Mouse (Mus musculus) kidney, embryonic 16.5 days (tissue): ENCODE data around the gene Map4k5. TPM values are rescaled to one million over a fixed set of nuclear protein-coding genes. Genes with fewer than 3 reads are reported as not detected.

Experiments
- ATAC-seq: fragments of 200-750 bp; cut with Nextera tagmentation; 2 replicates; pipeline ENCODE4 v1.8.0; 2017; ENCODE audit warnings: moderate TSS enrichment; ENCODE audit not compliant: low FRiP score, low TSS enrichment
- H3K27ac ChIP-seq: fragments of 300-500 bp; sonication (generic); 2 replicates; pipeline ENCODE4 v1.5.1; 2014; ENCODE audit warnings: low read length
- H3K27me3 ChIP-seq: fragments of 300-500 bp; sonication (generic); 2 replicates; pipeline ENCODE4 v1.6.1; 2014; ENCODE audit warnings: low read length, control low read depth, mixed read lengths; ENCODE audit not compliant: insufficient read depth
- H3K36me3 ChIP-seq: fragments of 300-500 bp; sonication (generic); 2 replicates; pipeline ENCODE4 v1.6.1; 2014; ENCODE audit warnings: low read length, control low read depth, mixed read lengths; ENCODE audit not compliant: insufficient read depth
- H3K4me1 ChIP-seq: fragments of 300-500 bp; sonication (generic); 2 replicates; pipeline ENCODE4 v1.6.1; 2014; ENCODE audit warnings: low read length, control low read depth, mixed read lengths; ENCODE audit not compliant: insufficient read depth
- H3K4me2 ChIP-seq: fragments of 300-500 bp; sonication (generic); replicated peaks from 2 replicates; pipeline ENCODE4 v1.6.1; 2014; ENCODE audit warnings: low read depth, low read length
- H3K4me3 ChIP-seq: fragments of 300-500 bp; sonication (generic); 2 replicates; pipeline ENCODE4 v1.5.1; 2014; ENCODE audit warnings: mild to moderate bottlenecking, low read length
- H3K9ac ChIP-seq: fragments of 300-500 bp; sonication (generic); replicated peaks from 2 replicates; pipeline ENCODE4 v1.6.1; 2014; ENCODE audit warnings: low read length
- H3K9me3 ChIP-seq: fragments of 300-500 bp; sonication (generic); 2 replicates; pipeline ENCODE4 v1.6.1; 2016; ENCODE audit warnings: low read length, control low read depth
- WGBS: fragments of 180-500 bp; shearing (Covaris S2); extraction: QIAGEN DNeasy Blood & Tissue Kit; methylation state at CpG from one replicate; pipeline ENCODE4 v1.1.7; 2014; 5-methylcytosine and 5-hydroxymethylcytosine counted together
- polyA plus RNA-seq: library from polyadenylated mRNA; unstranded; fragments of >200 nt; fragmentation: Nextera tagmentation; extraction: Ambion mirVana; gene quantifications from 2 replicates; pipeline ENCODE4 v1.2.1, GENCODE M21; 2015

The Map4k5 gene
- polyA plus RNA-seq, 1 experiment from 2014 or later = 31.5 TPM

- WGBS = 38% methylated on average over 6 of the region's 6 CpGs
- H3K36me3 ChIP-seq = 0 out of 2 replicates have a peak, but pooled peaks cover 2% of the 10 kb centered on the region
- H3K9me3 ChIP-seq = no peaks in the 10 kb centered on the region
- H3K9ac ChIP-seq = peak overlapping the region; percentile 59
- peak overlapping the region; percentile 73; the same call in 1 of the 2 replicates for H3K27ac ChIP-seq
- no peaks in the 10 kb centered on the region for H3K27me3 ChIP-seq
- H3K4me2 ChIP-seq = peak overlapping the region; percentile 66
- H3K4me3 ChIP-seq = peak overlapping the region; percentile 44
- ATAC-seq = no peak
- peaks cover 48% of the 10 kb centered on the region for H3K4me1 ChIP-seq
Measured at GRCm38 (mm10) chr12:69890051-69890450, 2.9 kb downstream of the Map4k5 start.

DNA sequence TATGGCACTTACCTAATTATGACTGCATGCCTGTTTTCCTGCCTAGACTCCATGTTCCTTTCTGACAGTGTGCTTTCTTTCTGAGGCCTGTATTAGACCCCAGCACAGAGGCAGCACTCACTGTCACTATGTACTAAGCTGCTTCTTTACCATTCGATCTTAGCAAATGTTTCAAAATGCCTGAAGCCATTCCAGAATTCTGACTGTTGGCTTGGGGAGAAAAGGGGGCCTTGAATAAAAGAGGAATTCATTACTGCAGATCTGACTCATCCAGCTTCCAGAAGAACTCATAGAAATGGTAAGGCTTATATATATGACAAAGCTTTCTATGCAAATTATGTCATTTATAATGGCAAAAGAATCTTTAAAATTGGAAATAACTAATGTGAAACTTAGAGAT is 4.7 kb downstream of the Map4k5 start:
- Histone ChIP-seq H3K4me3 (no peak overlapping the region), H3K9me3 (no peaks in the 10 kb centered on the region), H3K36me3 (0 out of 2 replicates have a peak, but pooled peaks cover 2% of the 10 kb centered on the region), H3K4me1 (peaks cover 51% of the 10 kb centered on the region), H3K4me2 (no peak overlapping the region), H3K9ac (no peak overlapping the region), H3K27me3 (no peaks in the 10 kb centered on the region), H3K27ac (no peak overlapping the region)
- no peak for ATAC-seq
- WGBS = 50% methylated on average over 1 of the region's 1 CpGs

- Histone ChIP-seq H3K36me3 (0 out of 2 replicates have a peak, but pooled peaks cover 2% of the 10 kb centered on the region), H3K4me2 (no peak overlapping the region), H3K4me3 (no peak overlapping the region), H3K27ac (no peak overlapping the region), H3K4me1 (peaks cover 49% of the 10 kb centered on the region), H3K27me3 (no peaks in the 10 kb centered on the region), H3K9me3 (no peaks in the 10 kb centered on the region), H3K9ac (no peak overlapping the region)
- no peak for ATAC-seq
- WGBS = 60% methylated on average over 6 of the region's 6 CpGs
Measured at GRCm38 (mm10) chr12:69887776-69888175, 5.2 kb downstream of the Map4k5 start.

DNA sequence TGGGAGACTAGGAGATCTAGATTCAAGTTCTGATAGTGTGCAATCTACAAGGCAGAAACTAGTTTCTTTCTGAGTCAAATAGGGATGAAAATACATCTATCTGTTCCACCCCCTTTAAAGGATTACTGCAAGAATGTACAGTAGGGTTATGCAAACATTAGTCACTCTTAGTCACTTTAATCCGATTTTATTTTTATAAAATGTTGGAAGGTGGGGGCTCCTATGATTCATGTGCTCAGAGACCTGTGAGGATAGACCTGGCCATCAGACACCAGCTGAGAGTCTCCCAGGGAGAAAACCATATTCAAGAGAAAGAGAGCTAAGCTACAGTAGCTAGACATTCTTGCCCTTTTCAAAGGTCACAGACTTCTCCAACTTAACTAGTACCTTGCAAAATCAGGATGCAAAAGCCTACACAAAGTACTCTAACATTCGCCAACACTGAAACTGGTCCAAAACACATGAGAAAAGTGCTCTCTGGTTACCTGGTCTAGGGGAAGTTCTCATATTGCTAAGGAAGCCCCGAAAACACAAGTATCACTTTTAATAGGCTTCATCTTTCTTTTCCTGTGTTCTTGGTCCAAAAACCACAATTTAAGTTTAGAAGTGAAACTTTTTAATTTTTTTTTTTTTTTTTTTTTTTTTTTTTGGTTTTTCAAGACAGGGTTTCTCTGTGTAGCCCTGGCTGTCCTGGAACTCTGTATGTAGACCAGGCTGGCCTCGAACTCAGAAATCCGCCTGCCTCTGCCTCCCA is 7.7 kb downstream of the Map4k5 start:
- Histone ChIP-seq H3K27ac (no peak overlapping the region), H3K4me3 (no peak overlapping the region), H3K27me3 (no peaks in the 10 kb centered on the region), H3K9ac (no peak overlapping the region), H3K4me2 (no peak overlapping the region), H3K9me3 (no peaks in the 10 kb centered on the region), H3K4me1 (peaks cover 47% of the 10 kb centered on the region), H3K36me3 (0 out of 2 replicates have a peak, but pooled peaks cover 2% of the 10 kb centered on the region)
- 89% methylated on average over 5 of the region's 5 CpGs for WGBS
- no peak for ATAC-seq

- Histone ChIP-seq H3K36me3 (0 out of 2 replicates have a peak, but pooled peaks cover 2% of the 10 kb centered on the region), H3K27ac (no peak overlapping the region), H3K27me3 (no peaks in the 10 kb centered on the region), H3K9me3 (no peaks in the 10 kb centered on the region), H3K4me1 (peaks cover 48% of the 10 kb centered on the region), H3K9ac (no peak overlapping the region), H3K4me3 (no peak overlapping the region), H3K4me2 (no peak overlapping the region)
- WGBS = 75% methylated on average over 5 of the region's 5 CpGs
- no peak for ATAC-seq
Measured at GRCm38 (mm10) chr12:69884053-69884452, 8.9 kb downstream of the Map4k5 start.

GRCm38 (mm10) chr12:69881198-69881905 is 11.6 kb downstream of the Map4k5 start:
- peak; percentile 57 for ATAC-seq
- peak overlapping the region; percentile 20; the same call in 1 of the 2 replicates for H3K27ac ChIP-seq
- H3K9me3 ChIP-seq = no peaks in the 10 kb centered on the region
- 0 out of 2 replicates have a peak, but pooled peaks cover 2% of the 10 kb centered on the region for H3K36me3 ChIP-seq
- H3K4me2 ChIP-seq = no peak overlapping the region
- H3K9ac ChIP-seq = no peak overlapping the region
- no peak overlapping the region for H3K4me3 ChIP-seq
- peaks cover 46% of the 10 kb centered on the region for H3K4me1 ChIP-seq
- 41% methylated on average over 10 of the region's 10 CpGs for WGBS
- no peaks in the 10 kb centered on the region for H3K27me3 ChIP-seq

DNA sequence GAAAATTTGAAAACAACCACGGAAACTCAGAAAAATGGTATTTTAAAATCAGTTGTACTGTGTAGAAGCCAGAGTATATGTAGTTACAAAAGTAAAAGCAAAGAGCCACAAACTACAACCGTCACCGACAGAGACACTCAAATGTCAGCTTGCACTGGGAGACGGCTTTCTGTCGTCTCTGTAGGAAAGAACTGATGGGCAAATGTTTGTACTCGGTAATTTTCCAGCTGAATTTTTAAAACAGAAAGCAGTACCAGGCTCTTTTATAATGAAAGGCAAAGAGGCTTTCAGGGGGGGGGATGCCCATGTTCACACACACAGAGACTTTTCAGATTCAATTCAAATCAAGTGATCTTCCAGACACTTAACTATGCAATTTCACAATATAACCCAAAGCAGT is 13.3 kb downstream of the Map4k5 start:
- H3K4me2 ChIP-seq = 0 out of 2 replicates have a peak overlapping the region, but pooled peaks have one; percentile 18
- H3K27ac ChIP-seq = peak overlapping the region; percentile 49
- H3K9me3 ChIP-seq = no peaks in the 10 kb centered on the region
- H3K4me3 ChIP-seq = no peak overlapping the region
- no peak for ATAC-seq
- 33% methylated on average over 6 of the region's 6 CpGs for WGBS
- no peaks in the 10 kb centered on the region for H3K36me3 ChIP-seq
- no peak overlapping the region for H3K9ac ChIP-seq
- peaks cover 46% of the 10 kb centered on the region for H3K4me1 ChIP-seq
- no peaks in the 10 kb centered on the region for H3K27me3 ChIP-seq

DNA sequence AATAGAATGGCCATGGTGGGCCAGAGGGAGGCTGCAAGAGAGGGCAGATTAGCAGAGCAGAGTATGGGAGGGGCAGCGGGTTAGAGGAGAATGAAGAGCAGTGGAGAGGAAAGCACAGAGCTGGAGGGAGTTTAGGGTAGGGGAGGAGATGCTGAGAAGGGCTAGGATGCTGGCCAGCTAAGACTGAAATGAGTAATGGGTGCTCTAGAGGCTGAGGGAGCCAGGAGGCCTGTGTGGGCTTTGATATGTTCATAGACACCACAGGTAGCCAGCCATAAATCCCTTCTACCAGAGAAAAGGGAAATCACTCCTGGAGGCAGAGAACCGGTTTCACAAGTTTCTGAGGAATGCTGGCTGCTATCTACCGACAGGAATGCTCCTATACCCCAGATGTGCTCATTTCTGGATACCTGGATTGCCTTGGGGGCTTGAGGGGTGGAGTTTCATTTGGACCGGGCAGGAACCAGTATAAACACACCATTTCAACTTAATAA is 13.8 kb downstream of the Map4k5 start:
- Histone ChIP-seq H3K9me3 (no peaks in the 10 kb centered on the region), H3K36me3 (no peaks in the 10 kb centered on the region), H3K4me1 (peaks cover 42% of the 10 kb centered on the region), H3K4me2 (peak overlapping the region; percentile 18; the same call in 1 of the 2 replicates), H3K9ac (no peak overlapping the region), H3K27ac (peak overlapping the region; percentile 63; the same call in 1 of the 2 replicates), H3K4me3 (no peak overlapping the region), H3K27me3 (no peaks in the 10 kb centered on the region)
- ATAC-seq = peak; percentile 75
- 14% methylated on average over 4 of the region's 4 CpGs for WGBS

DNA sequence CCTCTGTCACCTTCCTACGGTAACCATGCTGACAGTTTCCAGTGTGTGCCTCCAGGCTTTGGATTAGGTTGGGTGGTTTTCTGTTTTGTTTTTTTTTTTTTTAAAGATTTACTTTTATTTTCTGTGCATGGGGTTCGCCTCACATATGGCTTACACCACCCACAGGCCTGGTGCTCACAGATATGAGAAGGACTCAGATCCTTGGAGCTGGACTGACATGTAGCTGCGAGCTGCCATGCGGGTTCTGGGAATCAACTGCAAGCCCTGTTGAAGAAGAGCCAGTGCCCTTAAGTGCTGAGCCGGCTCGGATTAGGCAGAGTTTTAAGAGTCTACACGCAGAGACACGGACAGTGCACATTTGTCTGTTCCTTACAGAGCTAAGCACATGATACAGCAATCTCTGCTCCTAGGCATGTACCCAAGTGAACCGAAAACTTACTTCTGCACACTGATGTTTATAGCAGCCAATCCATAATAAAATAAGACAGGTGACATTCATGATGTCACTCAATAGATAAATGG is 15.1 kb downstream of the Map4k5 start:
- no peak for ATAC-seq
- no peaks in the 10 kb centered on the region for H3K9me3 ChIP-seq
- peaks cover 39% of the 10 kb centered on the region for H3K4me1 ChIP-seq
- no peaks in the 10 kb centered on the region for H3K27me3 ChIP-seq
- no peaks in the 10 kb centered on the region for H3K36me3 ChIP-seq
- no peak overlapping the region for H3K4me2 ChIP-seq
- no peak overlapping the region for H3K4me3 ChIP-seq
- no peak overlapping the region for H3K27ac ChIP-seq
- H3K9ac ChIP-seq = no peak overlapping the region
- 82% methylated on average over 9 of the region's 9 CpGs for WGBS
